Mouse (Mus musculus) midbrain, embryonic 12.5 days (tissue): ENCODE measurements around the gene Gatd1. TPM values are rescaled to one million over a fixed set of nuclear protein-coding genes. Genes with fewer than 3 reads are reported as not detected.
A peak's percentile ranks its signal among the peaks of the same experiment; 100 is the strongest.
"Not testable (repeated sequence)": the region's sequence is repeated elsewhere in the genome, so short reads cannot be mapped to it uniquely, and the experiment has no call there.

Source experiments
- ATAC-seq: fragments of 200-750 bp; cut with Nextera tagmentation; 2 replicates; pipeline ENCODE4 v1.8.0; 2017; ENCODE audit warnings: low read depth, moderate TSS enrichment, moderate library complexity; ENCODE audit not compliant: low FRiP score
- H3K27ac ChIP-seq: fragments of 300-500 bp; sonication (generic); replicated peaks from 2 replicates; pipeline ENCODE4 v1.5.1; 2016; ENCODE audit warnings: mild to moderate bottlenecking
- H3K27me3 ChIP-seq: fragments of 300-500 bp; sonication (generic); 2 replicates; pipeline ENCODE4 v1.6.1; 2016; ENCODE audit warnings: mild to moderate bottlenecking
- H3K36me3 ChIP-seq: fragments of 300-500 bp; sonication (generic); 2 replicates; pipeline ENCODE4 v1.6.1; 2016
- H3K4me1 ChIP-seq: fragments of 300-500 bp; sonication (generic); 2 replicates; pipeline ENCODE4 v1.6.1; 2016
- H3K4me2 ChIP-seq: fragments of 300-500 bp; sonication (generic); replicated peaks from 2 replicates; pipeline ENCODE4 v1.6.1; 2016; ENCODE audit warnings: mild to moderate bottlenecking, moderate library complexity
- H3K4me3 ChIP-seq: fragments of 300-500 bp; sonication (generic); 2 replicates; pipeline ENCODE4 v1.5.1; 2016; ENCODE audit warnings: mild to moderate bottlenecking
- H3K9ac ChIP-seq: fragments of 300-500 bp; sonication (generic); replicated peaks from 2 replicates; pipeline ENCODE4 v1.6.1; 2016; ENCODE audit warnings: mild to moderate bottlenecking, moderate library complexity
- H3K9me3 ChIP-seq: fragments of 300-500 bp; sonication (generic); 2 replicates; pipeline ENCODE4 v1.6.1; 2016; ENCODE audit warnings: mild to moderate bottlenecking
- WGBS: fragments of 180-500 bp; shearing (Covaris S2); methylation state at CpG from one replicate; pipeline ENCODE4 v1.1.7; 2016; 5-methylcytosine and 5-hydroxymethylcytosine counted together
- polyA plus RNA-seq: library from polyadenylated mRNA; unstranded; fragments of >200 nt; fragmentation: Nextera tagmentation; extraction: Ambion mirVana; gene quantifications from 2 replicates; pipeline ENCODE4 v1.2.1, GENCODE M21; 2016

The Gatd1 gene
- polyA plus RNA-seq, 1 experiment from 2014 or later = 48.2 TPM

DNA sequence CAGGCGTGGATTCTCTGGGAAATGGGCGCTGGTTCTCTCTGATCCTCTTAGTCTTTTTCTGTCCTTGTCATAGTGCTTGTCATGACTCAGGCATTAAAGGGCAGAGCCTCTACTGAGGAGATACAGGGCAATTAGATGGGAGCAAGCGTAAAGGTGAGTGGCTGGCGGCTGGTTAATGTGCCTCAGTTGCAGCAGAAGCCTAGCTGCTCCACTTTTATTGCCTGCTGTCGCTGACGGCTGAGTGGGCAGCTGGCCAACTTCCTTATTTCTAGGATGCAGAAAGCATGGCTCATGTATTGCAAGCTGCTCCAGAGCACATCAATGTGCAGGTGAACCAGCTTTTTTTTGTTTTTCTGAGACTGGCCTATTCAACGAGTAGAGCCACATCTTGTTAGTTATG lies 5.0 kb upstream of the Gatd1 start:
- H3K9ac ChIP-seq = no peak overlapping the region
- H3K36me3 ChIP-seq = no peaks in the 10 kb centered on the region
- 87% methylated on average over 7 of the region's 7 CpGs for WGBS
- no peaks in the 10 kb centered on the region for H3K9me3 ChIP-seq
- H3K4me1 ChIP-seq = peaks cover 4% of the 10 kb centered on the region; the same call in 1 of the 2 replicates
- no peak overlapping the region for H3K4me3 ChIP-seq
- no peak for ATAC-seq
- H3K4me2 ChIP-seq = no peak overlapping the region
- peaks cover 6% of the 10 kb centered on the region for H3K27me3 ChIP-seq
- no peak overlapping the region for H3K27ac ChIP-seq

DNA sequence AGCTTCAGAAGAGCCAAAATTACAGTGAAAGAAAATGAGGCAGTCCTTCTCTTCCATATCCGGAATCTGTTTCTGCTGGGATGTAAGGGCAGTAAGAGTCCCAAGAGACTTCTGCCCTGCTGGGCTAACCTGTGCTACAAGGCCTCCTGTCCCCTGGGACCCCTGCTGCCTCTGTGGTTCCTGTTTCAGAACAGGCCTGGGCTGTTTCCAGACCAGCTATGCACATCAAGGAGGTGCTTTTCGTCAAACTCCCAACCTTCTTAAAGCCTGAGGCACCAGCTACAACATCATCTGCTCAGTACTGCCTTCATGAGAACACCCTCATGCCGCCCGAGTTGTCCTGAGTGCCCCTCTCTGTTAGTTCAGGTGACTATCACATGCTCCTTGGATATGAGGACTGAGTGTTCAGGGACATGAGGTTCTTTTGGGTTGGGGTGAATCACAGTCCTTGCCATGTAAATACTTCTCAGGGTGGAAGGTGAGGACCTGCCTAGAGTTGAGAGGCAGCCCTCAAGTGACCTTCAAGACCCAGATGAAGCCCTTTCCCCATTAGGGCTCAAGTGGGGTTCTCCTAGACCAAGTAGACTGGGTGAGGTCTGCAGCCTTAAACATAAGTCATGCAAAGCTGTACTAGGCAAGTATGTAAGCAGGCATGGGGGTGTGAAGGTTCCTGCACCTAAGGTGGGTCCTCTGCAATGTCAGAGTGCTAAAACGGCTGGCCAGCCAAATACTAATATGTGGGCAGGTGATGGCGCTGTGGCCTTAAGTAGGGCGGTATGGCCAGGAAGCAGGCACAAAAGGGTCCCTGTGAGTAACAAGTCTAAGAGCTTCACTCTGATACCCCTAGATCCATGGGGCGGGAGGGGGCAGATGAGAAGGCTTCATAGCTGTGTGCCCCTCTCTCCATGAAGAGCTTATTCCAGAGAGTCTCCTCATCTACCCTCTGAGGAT lies 4.1 kb upstream of the Gatd1 start:
- Histone ChIP-seq H3K9ac (no peak overlapping the region), H3K4me3 (no peak overlapping the region), H3K36me3 (no peaks in the 10 kb centered on the region), H3K27me3 (no peaks in the 10 kb centered on the region; the same call in 1 of the 2 replicates), H3K4me1 (peaks cover 9% of the 10 kb centered on the region), H3K9me3 (no peaks in the 10 kb centered on the region), H3K27ac (no peak overlapping the region), H3K4me2 (no peak overlapping the region)
- ATAC-seq = no peak
- 73% methylated on average over 8 of the region's 8 CpGs for WGBS

DNA sequence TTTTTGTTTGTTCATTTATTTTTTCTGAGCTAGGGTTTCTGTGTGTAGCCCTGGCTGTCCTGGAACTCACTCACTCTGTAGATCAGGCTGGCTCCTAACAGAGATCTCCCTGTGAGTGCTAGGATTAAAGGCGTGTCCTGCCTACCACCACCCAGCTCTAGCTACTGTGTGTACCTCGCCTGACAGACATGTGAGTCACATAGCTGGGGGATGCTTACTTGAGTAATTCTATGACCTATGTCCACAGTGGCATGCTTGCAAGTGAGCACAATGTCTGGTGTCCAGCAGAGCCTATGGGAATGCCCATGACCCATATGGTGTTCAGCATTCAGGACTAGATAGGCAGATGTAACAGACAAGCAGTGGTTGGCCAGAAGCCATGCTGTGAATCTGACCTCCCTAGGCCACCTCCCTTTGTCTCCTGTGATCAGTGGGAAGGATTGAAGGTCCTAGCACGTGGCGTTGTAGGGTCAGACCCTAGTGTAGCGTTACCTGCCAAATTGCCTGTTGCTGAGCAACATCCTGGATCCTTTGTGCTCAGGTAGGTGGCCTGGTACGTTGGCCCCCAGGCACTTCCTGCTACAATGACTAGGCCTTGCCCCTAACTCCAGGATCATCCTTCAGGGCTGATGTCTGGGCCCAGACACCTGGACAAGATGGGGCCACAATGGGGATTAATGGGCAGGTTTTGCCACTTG lies 2.4 kb upstream of the Gatd1 start:
- Histone ChIP-seq H3K27ac (no peak overlapping the region), H3K4me2 (no peak overlapping the region), H3K9me3 (no peaks in the 10 kb centered on the region), H3K4me3 (no peak overlapping the region), H3K4me1 (peaks cover 12% of the 10 kb centered on the region), H3K36me3 (no peaks in the 10 kb centered on the region; the same call in 1 of the 2 replicates), H3K27me3 (no peaks in the 10 kb centered on the region; the same call in 1 of the 2 replicates), H3K9ac (no peak overlapping the region)
- ATAC-seq = no peak
- 79% methylated on average over 6 of the region's 6 CpGs for WGBS

DNA sequence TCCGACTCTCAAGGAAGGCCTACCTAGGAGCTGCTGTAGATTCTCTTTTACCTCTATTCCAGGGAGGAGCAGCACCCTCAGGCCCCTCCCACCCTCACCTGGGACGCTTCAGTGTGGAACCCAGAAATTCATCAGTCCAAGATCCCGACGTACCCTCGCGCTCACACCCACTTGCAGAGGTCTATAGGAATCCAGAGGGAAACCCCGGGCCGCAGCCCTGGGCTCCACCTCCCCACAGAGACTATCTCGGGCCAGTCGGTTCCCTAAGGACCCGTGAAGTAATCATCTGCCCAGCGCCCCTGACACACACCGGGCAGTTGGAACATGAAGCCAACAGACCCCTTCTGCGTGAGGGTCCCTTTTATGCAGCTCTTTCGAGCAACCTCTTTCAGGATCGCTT lies 605 bp downstream of the Gatd1 start:
- H3K27ac ChIP-seq = peak overlapping the region; percentile 85
- peaks cover 23% of the 10 kb centered on the region for H3K36me3 ChIP-seq
- no peak; the same call in 1 of the 2 replicates for ATAC-seq

DNA sequence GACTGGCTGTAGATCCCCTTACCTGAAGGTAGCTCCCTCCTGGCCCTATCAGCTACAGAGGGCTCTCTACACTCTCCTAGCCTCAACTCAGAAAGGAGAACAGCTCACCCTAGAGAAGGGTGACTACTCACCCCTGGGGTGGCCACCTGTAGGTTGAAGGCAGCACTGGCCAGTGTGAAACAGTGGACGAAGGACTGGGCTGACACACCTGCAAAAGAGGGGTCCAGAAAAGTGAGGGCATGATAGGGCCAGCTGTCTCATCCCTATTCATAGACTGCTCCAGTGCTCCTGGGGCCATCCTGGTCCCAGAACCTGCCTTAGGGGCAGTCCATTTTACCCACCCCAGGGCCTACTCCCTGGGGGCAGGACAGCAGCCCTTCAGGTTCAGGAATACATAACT lies 2.3 kb downstream of the Gatd1 start:
- Histone ChIP-seq H3K9ac (no peak overlapping the region), H3K4me2 (no peak overlapping the region), H3K27me3 (no peaks in the 10 kb centered on the region), H3K4me1 (peaks cover 17% of the 10 kb centered on the region), H3K27ac (no peak overlapping the region), H3K9me3 (no peaks in the 10 kb centered on the region), H3K36me3 (peaks cover 32% of the 10 kb centered on the region), H3K4me3 (no peak overlapping the region)
- no peak for ATAC-seq
- 90% methylated on average over 1 of the region's 1 CpGs for WGBS

More for the DNA sequence above, 605 bp downstream of the Gatd1 start:
- H3K9ac ChIP-seq = peak overlapping the region; percentile 85
- H3K4me2 ChIP-seq = peak overlapping the region; percentile 90
- H3K27me3 ChIP-seq = no peaks in the 10 kb centered on the region; the same call in 1 of the 2 replicates
- peak overlapping the region; percentile 61 for H3K4me3 ChIP-seq
- H3K9me3 ChIP-seq = no peaks in the 10 kb centered on the region
- H3K4me1 ChIP-seq = peaks cover 17% of the 10 kb centered on the region
- WGBS = 5% methylated on average over 16 of the region's 16 CpGs

DNA sequence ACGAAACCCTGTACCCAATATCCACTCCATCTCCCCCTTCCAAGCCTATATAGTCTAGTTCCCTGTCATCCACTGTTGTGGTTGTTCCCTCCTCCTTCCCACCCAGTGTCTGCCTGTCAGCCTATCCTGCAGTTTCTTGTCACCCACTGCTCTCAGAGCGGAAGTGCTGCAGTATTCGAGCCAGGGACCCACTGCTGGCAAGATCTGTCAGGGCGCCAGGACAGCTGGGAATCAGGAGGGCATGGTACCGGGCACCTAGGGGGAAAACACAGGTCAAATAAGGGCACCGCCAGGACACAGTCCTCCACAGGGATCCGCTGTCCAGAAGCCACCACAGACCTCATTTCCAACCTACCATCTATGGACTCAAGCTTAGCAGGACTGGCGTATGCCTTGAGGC lies 3.3 kb downstream of the Gatd1 start:
- 94% methylated on average over 8 of the region's 8 CpGs for WGBS
- H3K36me3 ChIP-seq = peaks cover 32% of the 10 kb centered on the region
- peaks cover 17% of the 10 kb centered on the region for H3K4me1 ChIP-seq
- H3K4me3 ChIP-seq = no peak overlapping the region
- H3K27ac ChIP-seq = no peak overlapping the region
- ATAC-seq = no peak
- no peak overlapping the region for H3K4me2 ChIP-seq
- no peaks in the 10 kb centered on the region for H3K27me3 ChIP-seq
- no peak overlapping the region for H3K9ac ChIP-seq
- no peaks in the 10 kb centered on the region for H3K9me3 ChIP-seq

DNA sequence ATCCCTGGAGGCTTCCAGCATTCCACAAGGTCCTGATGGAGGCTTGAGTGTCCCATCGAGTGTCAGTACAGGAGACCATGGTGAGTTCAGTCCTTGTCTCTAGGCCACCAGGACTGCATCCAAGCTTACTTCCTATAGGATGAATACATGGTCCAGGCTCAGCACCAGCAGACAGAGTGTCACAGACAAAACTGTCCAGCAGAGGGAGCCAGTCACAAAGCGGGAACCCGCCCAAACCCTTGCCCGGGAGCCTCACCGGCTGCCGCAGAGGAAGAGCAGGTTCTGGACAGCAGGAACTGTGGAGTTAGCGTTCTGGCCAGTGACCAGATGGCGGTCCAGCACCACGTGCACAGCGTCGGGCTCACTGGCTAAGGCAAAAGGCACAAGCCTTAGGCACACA lies 5.1 kb downstream of the Gatd1 start:
- WGBS = 12% methylated on average over 11 of the region's 11 CpGs
- Histone ChIP-seq H3K4me1 (peaks cover 12% of the 10 kb centered on the region), H3K4me2 (no peak overlapping the region), H3K27ac (no peak overlapping the region), H3K9ac (no peak overlapping the region), H3K27me3 (no peaks in the 10 kb centered on the region), H3K4me3 (no peak overlapping the region), H3K9me3 (no peaks in the 10 kb centered on the region), H3K36me3 (peaks cover 32% of the 10 kb centered on the region)
- ATAC-seq = peak; percentile 55

DNA sequence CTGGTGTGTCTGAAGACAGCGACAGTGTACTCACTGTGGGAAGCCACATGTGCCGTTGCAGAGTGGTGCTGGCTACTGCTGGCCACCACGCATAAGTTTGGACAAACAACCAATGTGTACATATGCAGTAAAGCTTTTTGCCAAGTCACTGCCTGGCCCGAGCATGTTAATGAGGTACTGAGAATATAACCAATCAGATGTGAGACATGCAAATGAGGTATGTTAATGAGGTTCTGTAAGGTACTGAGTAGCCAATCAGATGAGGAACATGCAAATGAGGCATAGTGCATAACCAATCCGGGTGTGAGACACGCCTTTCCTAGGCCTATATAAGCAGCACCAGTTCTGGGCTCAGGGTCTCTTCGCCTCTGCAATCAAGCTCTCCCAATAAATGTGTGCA lies 6.3 kb downstream of the Gatd1 start:
- not testable (repeated sequence) for ATAC-seq, H3K9ac ChIP-seq, H3K27me3 ChIP-seq, H3K4me1 ChIP-seq, H3K4me3 ChIP-seq, H3K9me3 ChIP-seq, H3K27ac ChIP-seq, H3K4me2 ChIP-seq
- 94% methylated on average over 7 of the region's 7 CpGs for WGBS
- peaks cover 38% of the 10 kb centered on the region for H3K36me3 ChIP-seq

DNA sequence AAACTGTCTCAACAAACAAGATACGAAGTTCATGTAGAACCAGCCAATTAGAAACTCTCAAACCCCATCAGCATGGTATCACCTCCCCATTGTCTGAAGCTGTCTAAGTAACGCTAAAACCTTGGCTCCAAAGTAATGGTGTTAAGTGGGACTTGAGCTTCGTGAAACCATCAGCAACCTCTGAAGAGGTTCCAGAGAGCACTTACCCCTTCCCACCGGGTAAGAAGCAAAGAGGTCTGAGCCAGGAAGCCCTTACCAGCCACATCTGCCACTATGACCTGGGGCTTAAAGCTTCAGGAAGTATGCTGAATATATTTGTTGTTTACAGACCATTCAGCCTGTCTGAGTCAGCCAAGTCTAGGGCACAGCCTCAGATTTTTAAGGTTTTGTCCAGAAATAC lies 8.5 kb downstream of the Gatd1 start:
- H3K4me1 ChIP-seq = peaks cover 5% of the 10 kb centered on the region
- ATAC-seq = no peak
- H3K4me2 ChIP-seq = no peak overlapping the region
- no peak overlapping the region for H3K9ac ChIP-seq
- peaks cover 55% of the 10 kb centered on the region for H3K36me3 ChIP-seq
- H3K9me3 ChIP-seq = no peaks in the 10 kb centered on the region
- H3K4me3 ChIP-seq = no peak overlapping the region
- no peak overlapping the region for H3K27ac ChIP-seq
- H3K27me3 ChIP-seq = no peaks in the 10 kb centered on the region
- WGBS = 86% methylated on average over 4 of the region's 4 CpGs

DNA sequence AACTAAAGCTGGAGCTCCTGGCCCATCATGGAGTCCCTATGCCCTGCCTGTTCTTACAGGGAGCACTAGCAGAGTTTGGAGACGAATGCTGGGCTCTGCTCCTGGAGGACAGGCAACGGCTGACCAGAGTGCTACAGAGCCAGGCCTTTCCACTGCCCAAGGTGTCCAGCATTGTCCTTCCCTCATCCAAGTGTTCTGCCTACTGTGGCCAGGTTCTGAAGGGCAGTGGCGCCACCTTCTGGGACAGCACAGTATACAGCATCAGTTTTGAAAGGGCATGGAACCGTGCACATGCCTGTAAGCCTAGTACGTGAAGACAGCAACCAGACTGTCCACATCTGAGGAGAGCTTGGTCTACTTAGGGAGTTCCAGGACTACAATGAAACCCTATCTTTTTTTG lies 10.6 kb downstream of the Gatd1 start:
- no peak overlapping the region for H3K4me3 ChIP-seq
- WGBS = 55% methylated on average over 5 of the region's 5 CpGs
- H3K36me3 ChIP-seq = peaks cover 57% of the 10 kb centered on the region

DNA sequence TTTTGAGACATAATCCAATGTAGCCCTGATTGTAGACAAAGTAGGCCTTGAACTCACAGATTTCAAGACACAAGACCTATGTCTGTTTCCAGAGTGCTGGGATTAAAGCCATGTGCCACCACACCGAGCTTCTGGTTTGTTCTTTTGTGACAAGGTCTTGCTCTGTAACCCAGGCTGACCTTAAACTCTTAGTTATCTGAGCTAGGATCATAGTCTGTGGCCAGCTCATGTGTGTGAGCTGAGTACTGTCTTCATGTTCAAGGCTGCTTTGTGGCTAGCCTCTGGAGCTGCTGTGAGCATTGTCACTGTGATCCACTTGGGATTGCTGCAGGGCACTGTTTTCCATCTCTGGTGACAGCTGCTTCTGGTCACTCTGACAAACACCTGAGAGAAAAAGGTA lies 18.6 kb downstream of the Gatd1 start:
- 78% methylated on average over 1 of the region's 1 CpGs for WGBS
- Histone ChIP-seq H3K4me1 (peaks cover 12% of the 10 kb centered on the region), H3K27ac (no peak overlapping the region), H3K4me2 (no peak overlapping the region), H3K27me3 (0 out of 2 replicates have a peak, but pooled peaks cover 3% of the 10 kb centered on the region), H3K36me3 (peaks cover 40% of the 10 kb centered on the region), H3K9ac (no peak overlapping the region), H3K4me3 (no peak overlapping the region), H3K9me3 (no peaks in the 10 kb centered on the region)
- ATAC-seq = no peak

More for the DNA sequence above, 10.6 kb downstream of the Gatd1 start:
- no peak overlapping the region for H3K27ac ChIP-seq
- no peak overlapping the region for H3K9ac ChIP-seq
- no peaks in the 10 kb centered on the region for H3K27me3 ChIP-seq
- H3K4me2 ChIP-seq = no peak overlapping the region
- H3K4me1 ChIP-seq = no peaks in the 10 kb centered on the region
- peak; percentile 44; the same call in 1 of the 2 replicates for ATAC-seq
- H3K9me3 ChIP-seq = no peaks in the 10 kb centered on the region

DNA sequence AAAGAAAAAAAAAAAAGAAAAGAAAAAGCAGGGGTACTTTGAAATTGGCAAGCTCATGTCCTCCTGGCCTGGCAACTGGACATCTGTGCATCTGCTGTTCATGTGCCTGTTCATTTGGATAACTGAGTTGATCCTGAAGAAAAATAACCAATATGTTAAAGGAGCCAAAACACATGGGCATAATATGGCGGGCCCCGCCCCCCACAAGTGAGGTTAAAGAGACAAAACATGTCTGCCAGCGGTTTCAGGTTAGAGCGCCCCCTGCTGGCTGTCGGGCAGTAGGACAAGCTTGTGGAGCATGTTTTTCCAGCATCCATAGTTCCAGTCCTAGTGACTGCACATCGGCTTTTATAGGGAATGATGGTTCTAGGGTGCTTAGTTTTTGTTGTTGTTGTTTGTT lies 19.2 kb downstream of the Gatd1 start:
- Histone ChIP-seq H3K4me2 (no peak overlapping the region), H3K4me3 (no peak overlapping the region), H3K27me3 (0 out of 2 replicates have a peak, but pooled peaks cover 3% of the 10 kb centered on the region), H3K9me3 (no peaks in the 10 kb centered on the region), H3K36me3 (peaks cover 34% of the 10 kb centered on the region), H3K9ac (no peak overlapping the region), H3K4me1 (peaks cover 12% of the 10 kb centered on the region), H3K27ac (no peak overlapping the region)
- 17% methylated on average over 6 of the region's 6 CpGs for WGBS
- no peak for ATAC-seq
